Mouse (Mus musculus): ENCODE results near the gene Pxn.
A peak's percentile ranks its signal among the peaks of the same experiment; 100 is the strongest.

GRCm38 (mm10) chr5:115506454-115507201 is at the start of gene Pxn:
- TF ChIP-seq POLR2A (IDR thresholded peaks at IDR 0.05; ENCODE audit: extremely low read depth, insufficient read depth, low read length) = peak; percentile 94
- TF ChIP-seq CTCF (IDR thresholded peaks at IDR 0.05; ENCODE audit: low read depth, low read length) = peak; percentile 91

Data from liver, adult 2 months (tissue).